Mouse (Mus musculus) spleen, adult 2 months (tissue): Measurements from ENCODE around the gene Slc25a12.

ENCODE experiments used
- CTCF ChIP-seq: fragments of 200-500 bp; IDR thresholded peaks from 2 replicates; pipeline ENCODE4 v1.5.1; 2011; ENCODE audit warnings: mild to moderate bottlenecking, inconsistent platforms; ENCODE audit not compliant: insufficient read depth, insufficient read length, insufficient replicate concordance; ENCODE audit errors: extremely low read depth
- POLR2A ChIP-seq: fragments of 200-500 bp; IDR thresholded peaks from 2 replicates; pipeline ENCODE4 v1.6.1; 2011; ENCODE audit warnings: low read depth, low read length, inconsistent platforms

GRCm38 (mm10) chr2:71329761-71330160, 37.8 kb downstream of the Slc25a12 start:
- TF ChIP-seq CTCF (no peak), POLR2A (no peak)
